Mouse (Mus musculus) bone marrow, adult 2 months (tissue): ENCODE data around the gene Atp2b4.

Source experiments
- CTCF ChIP-seq: fragments of 200-500 bp; IDR thresholded peaks from 2 replicates; pipeline ENCODE4 v1.5.1; 2011; ENCODE audit warnings: low read length, control low read depth; ENCODE audit not compliant: control insufficient read depth, insufficient read depth
- POLR2A ChIP-seq: fragments of 200-500 bp; IDR thresholded peaks from 2 replicates; pipeline ENCODE4 v1.6.1; 2011; ENCODE audit warnings: low read depth, mild to moderate bottlenecking, control low read depth, low read length, borderline replicate concordance; ENCODE audit not compliant: control insufficient read depth

DNA sequence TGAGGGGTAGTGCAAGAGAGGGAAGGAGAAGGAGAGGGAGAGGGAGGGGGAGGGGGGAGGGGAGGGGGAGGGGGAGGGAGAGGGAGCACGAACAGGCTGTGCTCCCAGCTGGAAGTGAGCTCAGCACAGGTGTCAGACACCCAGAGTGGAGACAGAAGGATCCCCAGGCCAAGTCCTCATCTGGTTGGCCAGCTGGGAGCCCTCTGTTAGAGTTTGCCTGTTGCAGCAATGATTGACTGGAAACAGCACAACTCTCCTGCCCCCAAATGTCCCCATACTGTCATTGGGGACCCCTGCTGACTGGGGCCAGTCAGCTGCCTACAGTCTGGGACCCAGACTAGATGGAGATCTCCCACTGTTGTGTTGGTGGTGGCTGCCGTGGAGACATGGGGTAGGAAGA lies 19.3 kb upstream of the Atp2b4 start:
- TF ChIP-seq CTCF, result no peak
- no peak for TF ChIP-seq POLR2A
